Mouse (Mus musculus) embryonic fibroblast, embryonic 13.5 days (primary cell): Measurements from ENCODE around the gene Mylk3.

ENCODE experiments used
- CTCF ChIP-seq: IDR thresholded peaks from 2 replicates; pipeline ENCODE4 v1.5.1; 2011; ENCODE audit warnings: mild to moderate bottlenecking, control low read depth, low read length, moderate library complexity, borderline replicate concordance; ENCODE audit not compliant: insufficient read depth
- POLR2A ChIP-seq: IDR thresholded peaks from 2 replicates; pipeline ENCODE4 v1.6.1; 2011; ENCODE audit warnings: low read depth, mild to moderate bottlenecking, control low read depth, low read length, moderate library complexity

DNA sequence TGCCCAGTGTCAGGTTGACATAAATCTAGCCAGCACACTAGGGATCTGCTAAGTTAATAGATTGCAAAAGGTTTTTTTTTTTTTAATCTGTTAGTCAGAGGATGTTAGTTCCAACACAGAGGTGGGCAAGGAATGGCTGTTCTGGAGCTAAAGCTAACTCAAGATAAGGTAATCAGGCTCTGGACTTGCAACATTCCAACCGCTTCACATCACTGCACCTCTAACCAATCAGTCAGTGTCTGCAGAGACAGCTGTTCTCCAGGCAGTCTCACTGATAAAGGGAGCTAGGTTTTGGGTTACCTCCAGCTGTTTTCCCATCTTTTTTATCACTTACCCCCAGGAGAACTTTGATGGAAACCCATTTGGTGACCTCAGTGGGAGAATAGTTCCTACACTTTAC is 5.3 kb upstream of the Mylk3 start:
- TF ChIP-seq CTCF (no peak), POLR2A (no peak)
